Mouse (Mus musculus): ENCODE data around the gene Olfr935.
A peak's percentile ranks its signal among the peaks of the same experiment; 100 is the strongest.

The Olfr935 gene

DNA sequence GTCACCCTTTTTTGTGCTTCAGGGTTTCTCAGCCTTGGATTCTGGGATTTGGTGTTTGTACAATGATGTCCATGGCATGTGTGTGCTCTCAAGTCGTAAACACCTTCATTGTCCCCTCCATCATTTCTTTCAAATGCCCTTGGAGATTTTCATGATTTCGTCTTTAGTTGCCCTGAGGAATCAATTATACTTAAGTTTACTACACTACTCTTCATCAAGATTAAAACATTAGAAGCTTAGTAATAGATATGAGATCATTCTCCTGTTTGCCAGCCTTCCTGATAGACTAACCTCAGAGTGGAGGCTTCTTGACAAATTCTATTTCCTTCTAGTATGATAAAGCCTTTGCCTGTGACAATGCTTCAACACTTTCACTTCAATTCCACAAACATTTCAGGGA is at the start of gene Olfr935:
Olfr935 (minus strand) TSS at position 101 of the 400 bp plus-strand sequence.
- DNase-seq (ENCODE audit: low spot score), result no peak

DNA sequence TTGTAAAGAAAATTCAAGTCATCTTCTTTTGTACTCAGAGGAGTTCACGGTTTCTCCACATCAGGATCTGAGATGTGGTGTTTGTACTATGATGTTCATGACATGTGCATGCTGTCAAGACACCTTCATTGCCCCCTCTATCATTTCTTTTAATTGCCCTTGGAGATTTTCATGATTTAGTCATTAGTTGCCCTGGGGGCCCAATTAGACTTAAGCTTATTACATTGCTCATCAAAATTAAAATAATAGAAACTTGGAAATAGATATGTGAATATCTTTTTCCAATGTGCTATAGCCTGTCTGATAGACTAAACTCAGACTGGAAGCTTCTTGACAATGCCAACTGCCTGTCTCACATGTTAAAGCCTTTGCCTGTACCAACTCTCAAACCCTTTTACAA is 23.8 kb upstream of the Olfr935 start, which contains the start of gene Olfr146:
Olfr146 (minus strand) TSS at position 101 of the 400 bp plus-strand sequence.
- no peak for DNase-seq (ENCODE audit: low spot score)

DNA sequence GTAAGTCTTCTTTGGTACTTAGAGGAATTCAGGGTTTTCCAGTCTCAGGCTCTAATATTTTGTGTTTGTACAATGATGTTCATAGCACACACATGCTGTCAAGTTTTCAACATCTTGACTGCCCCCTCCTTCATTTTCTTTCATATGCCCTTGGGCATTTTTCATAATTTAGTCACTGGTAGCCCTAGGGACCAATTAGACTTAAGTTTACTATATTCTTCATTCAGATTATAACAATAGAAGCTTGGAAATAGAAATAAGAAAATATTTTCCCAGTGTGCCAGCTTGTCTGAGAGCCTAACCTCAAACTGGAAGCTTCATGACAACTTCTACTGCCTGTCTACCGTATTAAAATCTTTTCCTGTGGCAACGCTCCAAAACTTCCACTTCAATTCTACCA is 11.3 kb downstream of the Olfr935 start, which contains the start of gene Olfr934:
Olfr934 (minus strand) TSS at position 101 of the 400 bp plus-strand sequence.
- no peak for DNase-seq (ENCODE audit: low spot score)

DNA sequence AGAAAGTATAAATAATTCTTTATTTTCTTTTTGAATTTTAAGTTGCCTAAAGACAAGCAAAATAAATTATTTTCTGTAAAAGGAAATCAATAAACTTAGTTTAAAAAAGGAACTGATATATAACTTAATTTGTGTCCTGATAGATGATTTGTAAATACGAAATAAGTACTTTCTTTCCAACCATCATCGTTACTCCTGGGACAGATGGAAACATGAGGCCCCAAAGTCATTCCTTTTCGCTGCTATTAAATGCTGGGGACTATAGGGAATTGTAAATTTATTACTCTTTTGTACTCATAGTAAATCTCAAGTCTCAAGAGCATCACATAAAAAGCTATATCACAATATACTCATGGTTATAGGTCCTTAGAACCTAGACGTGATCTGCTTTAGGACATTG is 27.5 kb downstream of the Olfr935 start, which contains the start of gene Olfr933:
Olfr933 (plus strand) TSS at position 301 of the 400 bp plus-strand sequence.
- DNase-seq (ENCODE audit: low spot score), result no peak

DNA sequence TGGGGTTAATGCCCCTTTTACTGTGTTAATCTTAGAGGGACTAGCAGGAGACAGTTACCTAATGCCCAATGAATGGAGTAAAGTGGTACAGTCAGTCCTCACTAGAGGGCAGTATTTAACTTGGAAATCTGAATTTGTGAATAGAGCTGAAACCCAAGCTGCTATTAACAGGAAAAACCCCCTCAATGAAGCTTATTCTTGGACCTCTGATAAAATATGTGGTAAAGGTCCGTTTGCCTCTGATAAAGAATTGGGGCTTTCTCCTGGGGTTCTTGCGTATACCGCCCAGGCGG is 45.4 kb downstream of the Olfr935 start:
- peak; percentile 17 for DNase-seq (ENCODE audit: low spot score)

DNA sequence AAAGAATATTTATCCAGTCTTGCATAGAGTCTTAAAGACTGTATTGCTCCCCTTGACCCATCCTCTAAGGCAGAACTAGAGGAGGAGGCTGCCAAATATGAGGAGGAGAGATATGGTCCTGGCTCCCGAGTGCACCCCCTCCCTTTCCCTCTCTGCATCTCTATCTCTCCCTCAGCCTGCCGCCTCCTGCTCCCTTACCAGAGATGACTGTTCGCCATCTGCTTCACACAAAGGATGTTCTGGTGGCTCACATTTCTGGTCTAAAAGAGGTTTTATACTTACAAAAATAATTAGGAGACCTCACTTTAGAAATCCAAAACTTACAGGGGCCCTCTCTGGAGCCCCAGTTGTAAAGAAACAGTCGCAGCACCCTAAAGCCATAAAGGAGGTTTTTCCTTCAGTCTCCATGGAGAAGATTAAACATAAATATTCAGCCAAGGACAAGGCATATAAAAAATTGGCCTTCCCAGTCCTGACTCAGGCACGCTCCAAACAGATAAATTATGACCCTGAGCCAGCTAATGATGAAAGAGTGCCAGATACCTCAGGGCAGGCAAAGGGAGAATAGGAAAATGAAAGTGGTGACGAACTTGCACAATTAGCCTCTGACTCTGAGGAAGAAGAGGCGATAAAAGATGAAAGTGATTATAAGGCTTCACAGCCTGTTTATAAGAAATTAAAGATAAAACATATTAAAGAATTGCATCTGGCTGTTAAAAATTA is 45.9 kb downstream of the Olfr935 start:
- no peak for DNase-seq (ENCODE audit: low spot score)
